Mouse (Mus musculus): Measurements from ENCODE around the gene Gm20388.
"Not testable (repeated sequence)": the region's sequence is repeated elsewhere in the genome, so short reads cannot be mapped to it uniquely, and the experiment has no call there.

DNA sequence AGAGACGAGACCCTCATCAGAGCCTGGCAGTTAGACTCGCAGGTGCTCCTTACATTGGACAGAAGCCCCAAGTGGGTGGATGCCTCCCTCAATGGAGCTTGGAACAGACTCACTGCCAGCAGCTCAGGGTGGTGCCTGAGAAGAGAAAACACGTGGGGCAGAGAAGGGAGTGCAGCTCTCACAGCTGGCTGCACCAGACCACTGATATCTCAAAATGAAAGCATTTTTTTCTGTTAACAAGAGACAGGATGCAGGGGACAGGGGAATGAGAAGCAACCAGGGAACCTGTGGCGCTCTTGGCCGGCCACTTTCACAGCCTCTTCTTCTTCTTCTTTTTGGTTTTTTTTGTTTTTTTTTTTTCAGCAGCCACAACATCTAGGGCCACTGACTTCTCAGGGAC, 3563.9 kb downstream of the Gm20388 start:
- TF ChIP-seq CHD2 (IDR thresholded peaks at IDR 0.05; ENCODE audit: low read depth, low read length); MAFK (IDR thresholded peaks at IDR 0.05; ENCODE audit: insufficient read depth, low read depth, low read length); HCFC1 (IDR thresholded peaks at IDR 0.05; ENCODE audit: borderline replicate concordance, insufficient read depth, low read length); ZC3H11A (IDR thresholded peaks at IDR 0.05; ENCODE audit: borderline replicate concordance, low read depth, low read length): not testable (repeated sequence)
